Mouse (Mus musculus): ENCODE measurements at regions not wholly inside any gene's neighbourhood (a gene's known extent, or its start where the extent isn't known, plus 50 kb on each side); places are given as distances from the start of the nearest gene placed in this dataset.

GRCm38 (mm10) chr2:173352756-173353139 is 76.4 kb upstream of the Pmepa1 start:
- WGBS (ENCODE audit: insufficient replicate concordance) = 41% methylated on average over 3 of the region's 3 CpGs
- H3K4me1 ChIP-seq (ENCODE audit: control insufficient read depth, insufficient read depth, low read length) = peaks cover 16% of the 10 kb centered on the region
- H3K27me3 ChIP-seq (ENCODE audit: control insufficient read depth, insufficient read depth, low read length) = no peaks in the 10 kb centered on the region
- H3K4me3 ChIP-seq (ENCODE audit: low read depth, low read length) = no peak overlapping the region
- H3K27ac ChIP-seq (ENCODE audit: low read depth, low read length) = peak overlapping the region; percentile 59
- no peak overlapping the region for H3K4me2 ChIP-seq
- no peaks in the 10 kb centered on the region for H3K9me3 ChIP-seq (replicated peaks; ENCODE audit: control insufficient read depth, low read length)
- no peak for ATAC-seq (replicated peaks; ENCODE audit: insufficient number of reproducible peaks, low FRiP score, low TSS enrichment)
- H3K9ac ChIP-seq (ENCODE audit: low read depth, low read length) = no peak overlapping the region
- H3K36me3 ChIP-seq (ENCODE audit: control insufficient read depth, insufficient read depth, low read length) = no peaks in the 10 kb centered on the region

- H3K9ac ChIP-seq (ENCODE audit: low read depth, low read length) = no peak overlapping the region
- WGBS (ENCODE audit: insufficient replicate concordance) = 73% methylated on average over 16 of the region's 16 CpGs
- no peaks in the 10 kb centered on the region; the same call in 1 of the 2 replicates for H3K27me3 ChIP-seq (ENCODE audit: control insufficient read depth, insufficient read depth, low read length)
- H3K27ac ChIP-seq (ENCODE audit: low read depth, low read length) = no peak overlapping the region
- ATAC-seq (replicated peaks; ENCODE audit: insufficient number of reproducible peaks, low FRiP score, low TSS enrichment) = no peak
- H3K36me3 ChIP-seq (ENCODE audit: control insufficient read depth, insufficient read depth, low read length) = no peaks in the 10 kb centered on the region
- no peak overlapping the region for H3K4me3 ChIP-seq (ENCODE audit: low read depth, low read length)
- peaks cover 16% of the 10 kb centered on the region for H3K4me1 ChIP-seq (ENCODE audit: control insufficient read depth, insufficient read depth, low read length)
- H3K9me3 ChIP-seq (replicated peaks; ENCODE audit: control insufficient read depth, low read length) = no peaks in the 10 kb centered on the region
- no peak overlapping the region for H3K4me2 ChIP-seq
Observed at GRCm38 (mm10) chr2:173353435-173354241, 77.3 kb upstream of the Pmepa1 start.

GRCm38 (mm10) chr2:173356786-173357185 is 80.5 kb upstream of the Pmepa1 start:
- no peak overlapping the region for H3K4me3 ChIP-seq (ENCODE audit: low read depth, low read length)
- no peak overlapping the region for H3K27ac ChIP-seq (ENCODE audit: low read depth, low read length)
- H3K9me3 ChIP-seq (replicated peaks; ENCODE audit: control insufficient read depth, low read length) = no peaks in the 10 kb centered on the region
- H3K36me3 ChIP-seq (ENCODE audit: control insufficient read depth, insufficient read depth, low read length) = no peaks in the 10 kb centered on the region
- H3K9ac ChIP-seq (ENCODE audit: low read depth, low read length) = no peak overlapping the region
- peaks cover 2% of the 10 kb centered on the region; the same call in 1 of the 2 replicates for H3K27me3 ChIP-seq (ENCODE audit: control insufficient read depth, insufficient read depth, low read length)
- no peak overlapping the region for H3K4me2 ChIP-seq
- ATAC-seq (replicated peaks; ENCODE audit: insufficient number of reproducible peaks, low FRiP score, low TSS enrichment) = no peak
- WGBS (ENCODE audit: insufficient replicate concordance) = 58% methylated on average over 5 of the region's 5 CpGs
- peaks cover 10% of the 10 kb centered on the region for H3K4me1 ChIP-seq (ENCODE audit: control insufficient read depth, insufficient read depth, low read length)

GRCm38 (mm10) chr2:173365441-173366166 is 89.3 kb upstream of the Pmepa1 start:
- Histone ChIP-seq H3K27ac (ENCODE audit: low read depth, low read length) (no peak overlapping the region), H3K9me3 (replicated peaks; ENCODE audit: control insufficient read depth, low read length) (no peaks in the 10 kb centered on the region), H3K4me3 (ENCODE audit: low read depth, low read length) (peak overlapping the region; percentile 30), H3K27me3 (ENCODE audit: control insufficient read depth, insufficient read depth, low read length) (peaks cover 35% of the 10 kb centered on the region), H3K4me2 (peak overlapping the region; percentile 57), H3K36me3 (ENCODE audit: control insufficient read depth, insufficient read depth, low read length) (no peaks in the 10 kb centered on the region), H3K9ac (ENCODE audit: low read depth, low read length) (no peak overlapping the region), H3K4me1 (ENCODE audit: control insufficient read depth, insufficient read depth, low read length) (no peaks in the 10 kb centered on the region; the same call in 1 of the 2 replicates)
- no peak for ATAC-seq (replicated peaks; ENCODE audit: insufficient number of reproducible peaks, low FRiP score, low TSS enrichment)
- 10% methylated on average over 24 of the region's 24 CpGs for WGBS (ENCODE audit: insufficient replicate concordance)

- Histone ChIP-seq H3K27me3 (ENCODE audit: control insufficient read depth, insufficient read depth, low read length) (peaks cover 33% of the 10 kb centered on the region), H3K27ac (ENCODE audit: low read depth, low read length) (no peak overlapping the region), H3K9me3 (replicated peaks; ENCODE audit: control insufficient read depth, low read length) (no peaks in the 10 kb centered on the region), H3K4me2 (no peak overlapping the region), H3K4me1 (ENCODE audit: control insufficient read depth, insufficient read depth, low read length) (no peaks in the 10 kb centered on the region; the same call in 1 of the 2 replicates), H3K9ac (ENCODE audit: low read depth, low read length) (no peak overlapping the region), H3K4me3 (ENCODE audit: low read depth, low read length) (no peak overlapping the region), H3K36me3 (ENCODE audit: control insufficient read depth, insufficient read depth, low read length) (no peaks in the 10 kb centered on the region)
- WGBS (ENCODE audit: insufficient replicate concordance) = 53% methylated on average over 11 of the region's 11 CpGs
- no peak for ATAC-seq (replicated peaks; ENCODE audit: insufficient number of reproducible peaks, low FRiP score, low TSS enrichment)
Observed at GRCm38 (mm10) chr2:173366734-173367133, 90.4 kb upstream of the Pmepa1 start.

- ATAC-seq (replicated peaks; ENCODE audit: insufficient number of reproducible peaks, low FRiP score, low TSS enrichment) = no peak
Observed at GRCm38 (mm10) chr2:173368899-173369298, 92.6 kb upstream of the Pmepa1 start.

GRCm38 (mm10) chr2:173376926-173377325 is 100.6 kb upstream of the Pmepa1 start:
- Histone ChIP-seq H3K4me3 (ENCODE audit: low read depth, low read length) (no peak overlapping the region), H3K27ac (ENCODE audit: low read depth, low read length) (no peak overlapping the region), H3K9me3 (replicated peaks; ENCODE audit: control insufficient read depth, low read length) (peaks cover 4% of the 10 kb centered on the region; the same call in 1 of the 2 replicates), H3K9ac (ENCODE audit: low read depth, low read length) (no peak overlapping the region), H3K27me3 (ENCODE audit: control insufficient read depth, insufficient read depth, low read length) (no peaks in the 10 kb centered on the region), H3K36me3 (ENCODE audit: control insufficient read depth, insufficient read depth, low read length) (no peaks in the 10 kb centered on the region), H3K4me1 (ENCODE audit: control insufficient read depth, insufficient read depth, low read length) (0 out of 2 replicates have a peak, but pooled peaks cover 3% of the 10 kb centered on the region), H3K4me2 (no peak overlapping the region)
- no peak for ATAC-seq (replicated peaks; ENCODE audit: insufficient number of reproducible peaks, low FRiP score, low TSS enrichment)
- 80% methylated on average over 6 of the region's 6 CpGs for WGBS (ENCODE audit: insufficient replicate concordance)

More at GRCm38 (mm10) chr2:173368899-173369298, 92.6 kb upstream of the Pmepa1 start:
- no peaks in the 10 kb centered on the region for H3K36me3 ChIP-seq (ENCODE audit: control insufficient read depth, insufficient read depth, low read length)
- H3K27me3 ChIP-seq (ENCODE audit: control insufficient read depth, insufficient read depth, low read length) = peaks cover 33% of the 10 kb centered on the region
- no peak overlapping the region for H3K4me3 ChIP-seq (ENCODE audit: low read depth, low read length)
- 42% methylated on average over 7 of the region's 7 CpGs for WGBS (ENCODE audit: insufficient replicate concordance)
- H3K9me3 ChIP-seq (replicated peaks; ENCODE audit: control insufficient read depth, low read length) = peaks cover 4% of the 10 kb centered on the region; the same call in 1 of the 2 replicates
- no peak overlapping the region for H3K9ac ChIP-seq (ENCODE audit: low read depth, low read length)
- no peaks in the 10 kb centered on the region; the same call in 1 of the 2 replicates for H3K4me1 ChIP-seq (ENCODE audit: control insufficient read depth, insufficient read depth, low read length)
- H3K4me2 ChIP-seq = no peak overlapping the region
- no peak overlapping the region for H3K27ac ChIP-seq (ENCODE audit: low read depth, low read length)

GRCm38 (mm10) chr2:173377497-173378257 is 101.3 kb upstream of the Pmepa1 start:
- Histone ChIP-seq H3K4me1 (ENCODE audit: control insufficient read depth, insufficient read depth, low read length) (0 out of 2 replicates have a peak, but pooled peaks cover 3% of the 10 kb centered on the region), H3K4me2 (no peak overlapping the region), H3K4me3 (ENCODE audit: low read depth, low read length) (no peak overlapping the region), H3K27ac (ENCODE audit: low read depth, low read length) (no peak overlapping the region), H3K27me3 (ENCODE audit: control insufficient read depth, insufficient read depth, low read length) (no peaks in the 10 kb centered on the region), H3K9me3 (replicated peaks; ENCODE audit: control insufficient read depth, low read length) (no peaks in the 10 kb centered on the region), H3K36me3 (ENCODE audit: control insufficient read depth, insufficient read depth, low read length) (no peaks in the 10 kb centered on the region), H3K9ac (ENCODE audit: low read depth, low read length) (no peak overlapping the region)
- ATAC-seq (replicated peaks; ENCODE audit: insufficient number of reproducible peaks, low FRiP score, low TSS enrichment) = no peak
- WGBS (ENCODE audit: insufficient replicate concordance) = 46% methylated on average over 10 of the region's 12 CpGs
